Mouse (Mus musculus): Measurements from ENCODE around the gene Il6st.

Gene Il6st

DNA sequence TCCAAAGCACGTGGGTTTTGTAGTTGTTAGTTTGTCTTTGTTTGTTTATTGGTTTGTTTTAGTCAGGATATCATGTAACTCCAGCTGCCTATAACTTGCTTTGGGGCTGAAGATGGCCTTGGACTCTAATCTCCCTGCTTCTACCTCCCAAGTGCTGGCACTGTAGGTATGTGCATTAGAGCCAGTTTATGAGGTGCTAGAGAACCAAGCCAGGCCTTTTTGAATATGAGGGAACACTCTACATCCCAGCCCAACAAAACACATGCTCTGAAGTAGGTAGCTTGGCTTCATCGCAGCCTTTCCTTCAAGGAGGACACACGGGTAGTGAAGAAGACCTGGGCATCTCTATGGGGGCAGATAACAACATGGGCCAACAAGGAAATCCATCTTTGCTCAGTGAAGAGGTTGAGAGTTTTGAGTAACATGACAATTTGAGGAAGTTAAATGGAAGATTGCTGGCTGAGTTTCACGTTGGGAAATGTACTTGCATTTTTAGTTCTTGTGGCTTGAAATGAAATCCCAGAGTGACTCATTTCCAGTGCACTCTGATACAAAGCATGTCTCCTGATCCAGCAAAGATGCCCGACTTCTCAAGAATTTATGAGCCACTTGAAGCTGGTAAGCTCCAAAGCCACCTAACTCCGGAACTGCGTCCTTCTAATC is 20.9 kb upstream of the Il6st start:
- DNase-seq (ENCODE audit: low spot score in 2 of 2) = no peak

DNA sequence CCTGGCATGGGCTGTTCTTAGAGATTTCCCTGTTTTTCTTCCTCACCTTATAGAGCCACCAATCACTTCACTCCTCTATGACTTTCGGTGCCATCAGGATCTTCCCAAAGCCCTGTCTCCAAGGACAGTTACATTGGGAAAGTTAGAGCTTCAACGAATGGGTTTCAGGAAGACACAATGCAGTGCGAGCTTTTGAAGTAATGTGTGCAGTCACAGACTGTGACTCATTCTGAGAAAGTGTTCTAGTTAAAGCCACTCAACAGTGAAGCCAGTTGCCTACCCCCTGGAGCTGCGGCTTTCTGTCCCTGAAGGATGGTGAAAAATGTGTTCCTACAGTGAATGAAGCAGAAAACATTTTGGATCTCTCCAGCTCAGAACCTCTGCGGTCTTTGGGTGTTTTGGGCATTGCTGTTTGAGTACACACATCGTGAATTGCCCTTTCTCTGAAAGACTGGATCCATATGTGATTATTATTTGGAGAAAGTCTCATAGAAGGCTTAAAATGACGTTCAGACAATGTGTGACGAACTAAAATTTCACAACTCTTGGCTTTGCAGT is 16.7 kb upstream of the Il6st start:
- DNase-seq (ENCODE audit: low spot score in 2 of 2) = no peak

- DNase-seq (ENCODE audit: low spot score in 2 of 2) = no peak
Measured at GRCm38 (mm10) chr13:112450210-112450609, 13.7 kb upstream of the Il6st start.

- no peak for DNase-seq (ENCODE audit: low spot score in 2 of 2)
Measured at GRCm38 (mm10) chr13:112457366-112457765, 6.5 kb upstream of the Il6st start.

DNA sequence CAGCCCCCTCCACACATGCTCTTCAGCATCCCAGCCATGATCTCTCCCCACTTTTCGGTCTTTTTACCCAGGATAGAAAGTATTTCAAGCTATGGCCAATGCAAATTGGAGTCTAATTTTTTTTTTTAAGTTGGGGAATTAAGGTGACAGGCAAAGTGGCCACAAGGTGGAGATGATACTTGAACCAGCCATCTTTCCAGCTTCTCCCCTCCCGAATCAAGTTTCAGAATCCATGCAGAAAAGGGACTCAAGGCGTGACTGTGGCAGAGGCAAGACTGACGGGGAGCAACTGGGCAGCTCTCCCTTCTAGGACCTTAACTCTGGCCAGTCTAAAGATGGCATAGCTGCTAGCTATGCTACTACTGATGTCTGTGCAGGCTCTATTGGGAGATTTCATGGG is 5.9 kb upstream of the Il6st start:
- DNase-seq (ENCODE audit: low spot score in 2 of 2) = no peak

DNA sequence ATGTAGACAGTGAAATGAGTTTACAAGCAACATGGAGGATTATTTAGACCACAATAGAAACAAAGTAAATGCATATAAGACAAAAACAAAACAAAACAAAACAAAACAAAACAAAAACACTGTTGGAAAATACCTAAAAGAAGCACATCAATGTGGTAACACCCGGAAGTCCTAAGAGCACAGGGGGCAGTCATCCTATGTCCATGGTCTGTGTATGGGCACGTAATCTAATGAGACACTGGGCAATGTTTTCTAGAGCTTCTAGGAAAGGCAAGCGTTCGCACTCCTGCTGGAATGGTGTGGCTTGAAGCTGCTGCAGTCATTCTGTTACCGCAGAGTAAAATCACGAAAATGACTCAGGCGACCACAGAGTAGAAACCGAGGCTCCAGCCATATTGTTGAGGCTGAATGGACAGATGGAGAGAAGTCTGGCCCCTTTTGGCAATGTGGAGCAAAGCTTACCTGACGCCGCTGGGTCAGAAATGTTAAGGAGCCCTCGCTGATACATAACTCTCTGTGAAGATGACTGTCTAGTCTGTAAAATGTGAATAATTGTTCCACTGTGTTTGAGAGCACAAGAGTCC is 5.3 kb upstream of the Il6st start:
- no peak for DNase-seq (ENCODE audit: low spot score in 2 of 2)

DNA sequence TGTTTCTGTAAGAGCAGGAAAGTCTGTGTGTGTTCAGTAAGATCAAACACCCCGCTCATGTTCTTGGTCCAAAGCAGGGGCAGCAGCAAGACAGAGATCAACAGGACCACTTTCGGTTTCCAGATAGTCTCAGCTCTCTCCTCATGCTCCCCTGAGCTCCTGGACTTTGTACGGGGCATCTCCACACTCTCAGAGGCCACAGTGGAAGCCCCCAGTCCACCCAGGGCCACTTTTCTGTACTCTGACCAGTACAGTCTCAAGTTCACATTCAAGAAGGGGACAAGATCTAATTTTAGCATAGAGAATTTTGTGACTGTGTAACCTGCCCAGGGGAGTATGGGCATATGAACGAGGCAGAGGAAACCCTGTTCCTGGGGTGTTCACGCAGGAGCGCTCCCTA is 3.9 kb upstream of the Il6st start:
- no peak for DNase-seq (ENCODE audit: low spot score in 2 of 2)

- DNase-seq (ENCODE audit: low spot score in 2 of 2) = no peak
Measured at GRCm38 (mm10) chr13:112462411-112462987, 1.4 kb upstream of the Il6st start.

DNA sequence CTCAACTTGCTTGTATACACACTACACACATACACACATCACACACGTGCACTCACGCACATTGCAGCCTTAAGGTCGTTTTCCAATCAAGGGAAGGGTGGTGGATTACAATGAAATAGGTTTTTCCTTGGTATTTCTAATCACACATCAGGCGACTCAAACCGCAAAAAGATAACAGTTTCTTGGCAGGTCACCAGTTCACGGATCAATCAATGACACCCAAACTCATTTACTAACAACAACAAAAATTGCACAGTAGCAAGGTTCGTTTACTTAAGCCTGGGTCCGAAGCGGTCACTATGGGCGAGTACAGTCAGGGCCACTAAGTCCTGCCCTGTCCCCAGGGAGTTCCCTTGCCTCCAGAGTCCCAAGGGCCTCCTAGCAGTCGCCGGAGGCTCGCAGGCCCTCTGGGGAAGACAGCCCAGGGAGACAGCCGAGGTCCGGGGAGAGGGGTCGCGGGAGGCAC is 500 bp upstream of the Il6st start:
- DNase-seq (ENCODE audit: low spot score in 2 of 2) = no peak

- DNase-seq (ENCODE audit: low spot score in 2 of 2) = no peak
Measured at GRCm38 (mm10) chr13:112464626-112465287, 887 bp downstream of the Il6st start.

DNA sequence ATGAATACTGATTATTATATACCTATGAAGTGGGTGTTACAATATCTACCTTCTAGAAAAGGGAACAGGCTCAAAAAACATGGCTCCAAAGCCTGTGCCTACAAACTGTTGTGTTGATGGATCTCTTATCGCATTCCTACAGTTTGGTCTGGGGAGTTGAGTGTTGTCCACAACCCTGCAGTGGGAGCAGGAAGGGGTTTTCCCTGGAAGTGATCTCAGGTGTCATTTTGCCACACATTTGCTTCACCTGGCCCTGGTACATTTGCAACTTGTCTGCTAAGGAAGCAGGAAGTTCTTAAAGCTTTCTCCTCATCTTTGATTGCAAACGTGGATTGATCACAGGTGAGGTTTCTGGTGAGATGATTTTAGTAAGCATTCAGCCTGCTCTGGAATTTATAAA is 1.7 kb downstream of the Il6st start:
- no peak for DNase-seq (ENCODE audit: low spot score in 2 of 2)

- no peak for DNase-seq (ENCODE audit: low spot score in 2 of 2)
Measured at GRCm38 (mm10) chr13:112466136-112466945, 2.5 kb downstream of the Il6st start.

- DNase-seq (ENCODE audit: low spot score in 2 of 2) = no peak
Measured at GRCm38 (mm10) chr13:112466946-112467255, 3.0 kb downstream of the Il6st start.

GRCm38 (mm10) chr13:112467384-112467783 is 3.5 kb downstream of the Il6st start:
- DNase-seq (ENCODE audit: low spot score in 2 of 2) = no peak

GRCm38 (mm10) chr13:112469491-112469890 is 5.6 kb downstream of the Il6st start:
- no peak for DNase-seq (ENCODE audit: low spot score in 2 of 2)

GRCm38 (mm10) chr13:112471201-112471600 is 7.3 kb downstream of the Il6st start:
- no peak for DNase-seq (ENCODE audit: low spot score in 2 of 2)

DNA sequence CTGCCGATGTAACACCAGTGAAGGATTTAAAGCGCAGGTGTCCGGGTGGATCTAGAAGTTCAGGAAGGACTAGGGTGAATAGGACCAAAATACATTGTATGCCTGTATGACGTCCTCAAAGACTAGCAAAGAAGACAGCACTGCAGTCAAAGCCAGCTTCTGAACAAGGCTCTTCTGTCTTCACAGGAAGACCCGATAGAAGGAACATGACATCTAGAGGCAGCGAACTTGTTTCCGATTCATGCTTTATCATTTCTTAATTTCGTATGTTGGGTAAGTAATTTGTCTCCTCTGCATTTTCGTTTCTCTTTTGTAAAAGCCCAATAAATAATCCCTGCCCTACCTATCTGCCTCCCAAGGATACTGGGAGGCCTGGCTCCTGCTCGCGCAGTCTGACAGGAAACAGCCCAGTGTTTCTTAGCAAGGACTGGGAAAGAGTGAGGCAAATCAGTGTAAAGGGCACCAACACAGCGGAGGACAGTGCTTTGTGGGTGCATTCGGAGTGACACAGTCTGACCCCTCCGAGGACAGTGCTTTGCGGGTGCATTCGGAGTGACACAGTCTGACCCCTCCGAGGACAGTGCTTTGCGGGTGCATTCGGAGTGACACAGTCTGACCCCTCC is 8.6 kb downstream of the Il6st start:
- no peak for DNase-seq (ENCODE audit: low spot score in 2 of 2)

GRCm38 (mm10) chr13:112473757-112474755 is 10.2 kb downstream of the Il6st start:
- no peak for DNase-seq (ENCODE audit: low spot score in 2 of 2)

DNA sequence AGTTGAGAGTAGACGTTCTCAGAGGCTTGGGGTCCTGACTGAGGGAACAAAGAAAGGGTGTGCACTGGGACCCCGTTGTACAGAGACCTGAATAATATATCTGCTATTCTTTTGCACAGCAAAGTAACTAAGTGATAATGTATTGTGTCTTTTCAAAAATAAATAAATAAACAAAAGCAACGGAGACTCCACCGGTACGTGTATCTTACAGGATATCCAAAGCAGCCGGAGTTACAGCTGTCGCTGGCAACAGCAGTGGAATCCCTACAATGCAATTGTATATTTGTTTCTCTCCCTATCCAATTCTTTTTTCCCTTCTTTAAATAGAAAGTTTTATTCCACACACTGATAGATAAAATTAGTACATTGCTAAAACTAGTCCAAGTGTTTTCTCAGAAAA is 15.2 kb downstream of the Il6st start:
- DNase-seq (ENCODE audit: low spot score in 2 of 2) = no peak

DNA sequence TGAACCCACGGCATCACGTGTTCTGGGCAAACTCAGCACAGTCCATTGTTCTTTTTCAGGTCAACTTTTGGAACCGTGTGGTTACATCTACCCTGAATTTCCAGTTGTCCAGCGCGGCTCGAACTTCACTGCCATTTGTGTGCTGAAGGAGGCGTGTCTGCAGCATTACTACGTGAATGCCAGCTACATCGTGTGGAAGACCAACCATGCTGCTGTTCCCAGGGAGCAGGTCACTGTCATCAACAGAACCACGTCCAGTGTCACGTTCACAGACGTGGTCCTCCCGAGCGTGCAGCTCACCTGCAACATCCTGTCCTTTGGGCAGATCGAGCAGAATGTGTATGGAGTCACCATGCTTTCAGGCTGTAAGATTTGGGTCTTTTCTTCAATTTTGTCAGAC is 16.1 kb downstream of the Il6st start:
- no peak for DNase-seq (ENCODE audit: low spot score in 2 of 2)

All from thymus, postnatal 10 days (tissue).